Mouse (Mus musculus): ENCODE results near the gene Srcin1. TPM values are rescaled to one million over a fixed set of nuclear protein-coding genes. Genes with fewer than 3 reads are reported as not detected.

Srcin1 gene
- polyA plus RNA-seq, 1 experiment = 0.01 TPM

DNA sequence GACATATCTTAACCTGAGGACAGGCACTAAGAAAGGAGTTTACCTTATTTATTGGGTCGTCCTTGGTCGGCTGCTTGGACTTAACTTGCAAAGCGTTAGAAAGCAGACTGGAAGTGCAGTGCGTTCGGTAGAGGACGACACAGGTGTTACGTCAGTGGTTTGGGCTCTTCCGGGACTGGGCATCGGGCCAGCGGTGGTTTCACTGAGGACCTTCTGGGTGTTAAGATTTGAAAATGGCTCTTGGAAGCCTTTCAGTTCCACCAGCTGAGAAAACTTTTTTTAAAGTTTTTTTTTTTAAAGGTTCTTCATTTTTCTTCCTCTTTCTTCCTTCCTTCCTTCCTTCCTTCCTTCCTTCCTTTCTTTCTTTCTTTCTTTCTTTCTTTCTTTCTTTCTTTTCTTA lies 27.9 kb upstream of the Srcin1 start:
- no peaks in the 10 kb centered on the region for H3K79me3 ChIP-seq (ENCODE audit: low read depth)
- no peak overlapping the region for H3ac ChIP-seq (ENCODE audit: control insufficient read depth, insufficient read length, low read depth)
- TF ChIP-seq MYOD1 (IDR thresholded peaks at IDR 0.05; ENCODE audit: control insufficient read depth, insufficient read length, low read depth) (no peak), MYOG (IDR thresholded peaks at IDR 0.05; ENCODE audit: control insufficient read depth, extremely low read depth, insufficient read length) (no peak), MAX (IDR thresholded peaks at IDR 0.05) (no peak), FOSL1 (IDR thresholded peaks at IDR 0.05; ENCODE audit: insufficient read depth, low read length, poor library complexity, severe bottlenecking) (no peak), CEBPB (IDR thresholded peaks at IDR 0.05; ENCODE audit: low read depth) (no peak), USF1 (IDR thresholded peaks at IDR 0.05; ENCODE audit: low read depth) (no peak), CTCF (IDR thresholded peaks at IDR 0.05; ENCODE audit: control insufficient read depth, insufficient read depth, insufficient read length) (no peak)
- H3K79me2 ChIP-seq (ENCODE audit: control insufficient read depth, insufficient read depth) = no peaks in the 10 kb centered on the region
- no peaks in the 10 kb centered on the region for H3K36me3 ChIP-seq (ENCODE audit: control insufficient read depth, insufficient read depth)
- H3K4me3 ChIP-seq (ENCODE audit: insufficient read depth, poor library complexity, severe bottlenecking) = no peak overlapping the region
- H3K27me3 ChIP-seq (ENCODE audit: control insufficient read depth, insufficient read depth, insufficient read length) = peaks cover 53% of the 10 kb centered on the region

DNA sequence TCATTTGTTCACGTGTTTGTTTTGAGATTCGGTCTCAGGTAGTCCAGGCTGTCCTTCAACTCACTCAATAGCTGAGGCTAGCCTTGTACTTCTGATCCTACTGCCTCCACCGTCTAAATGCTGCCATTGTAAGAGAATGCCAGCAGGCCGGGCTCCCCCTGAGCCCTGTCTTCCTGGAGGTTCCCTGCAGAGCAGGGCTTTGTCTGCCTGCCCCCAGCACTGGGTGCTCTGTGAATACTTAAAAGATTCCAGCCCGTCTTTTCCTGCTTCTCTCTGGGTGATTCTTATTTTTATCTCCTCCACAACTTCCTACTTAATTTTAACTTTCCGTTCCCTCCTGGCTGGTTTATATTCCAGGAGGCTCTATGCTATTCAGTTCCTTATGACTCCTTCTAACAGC lies 26.2 kb upstream of the Srcin1 start:
- Histone ChIP-seq H3K36me3 (ENCODE audit: control insufficient read depth, insufficient read depth) (no peaks in the 10 kb centered on the region), H3K79me2 (ENCODE audit: control insufficient read depth, insufficient read depth) (no peaks in the 10 kb centered on the region), H3K27me3 (ENCODE audit: control insufficient read depth, insufficient read depth, insufficient read length) (peaks cover 44% of the 10 kb centered on the region), H3ac (ENCODE audit: control insufficient read depth, insufficient read length, low read depth) (no peak overlapping the region), H3K79me3 (ENCODE audit: low read depth) (no peaks in the 10 kb centered on the region), H3K4me3 (ENCODE audit: insufficient read depth, poor library complexity, severe bottlenecking) (no peak overlapping the region)
- no peak for TF ChIP-seq MYOG (IDR thresholded peaks at IDR 0.05; ENCODE audit: control insufficient read depth, extremely low read depth, insufficient read length)
- no peak for TF ChIP-seq MAX (IDR thresholded peaks at IDR 0.05)
- no peak for TF ChIP-seq MYOD1 (IDR thresholded peaks at IDR 0.05; ENCODE audit: control insufficient read depth, insufficient read length, low read depth)
- no peak for TF ChIP-seq FOSL1 (IDR thresholded peaks at IDR 0.05; ENCODE audit: insufficient read depth, low read length, poor library complexity, severe bottlenecking)
- no peak for TF ChIP-seq CEBPB (IDR thresholded peaks at IDR 0.05; ENCODE audit: low read depth)
- no peak for TF ChIP-seq USF1 (IDR thresholded peaks at IDR 0.05; ENCODE audit: low read depth)
- TF ChIP-seq CTCF (IDR thresholded peaks at IDR 0.05; ENCODE audit: control insufficient read depth, insufficient read depth, insufficient read length) = no peak

DNA sequence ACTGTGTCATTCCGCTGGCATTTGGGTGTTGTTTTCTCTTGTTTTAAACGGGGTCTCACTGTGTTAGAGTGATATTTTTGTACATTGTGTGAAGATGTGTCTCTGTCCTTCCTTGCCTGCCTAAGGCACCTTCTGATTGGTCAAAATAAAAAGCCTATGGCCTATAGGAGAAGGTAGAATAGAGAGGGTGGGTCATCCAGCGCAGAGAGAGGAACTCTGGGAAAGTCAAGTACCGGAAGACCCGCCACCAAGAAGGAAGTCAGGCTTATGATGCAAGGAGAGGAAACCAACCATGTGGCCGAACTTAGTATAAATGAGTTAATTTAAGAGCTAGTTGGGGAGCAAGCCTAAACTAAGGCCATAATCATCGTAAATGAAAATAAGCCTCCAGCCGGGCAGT lies 23.1 kb upstream of the Srcin1 start:
- Histone ChIP-seq H3K27me3 (ENCODE audit: control insufficient read depth, insufficient read depth, insufficient read length) (peaks cover 41% of the 10 kb centered on the region), H3K79me2 (ENCODE audit: control insufficient read depth, insufficient read depth) (no peaks in the 10 kb centered on the region), H3K36me3 (ENCODE audit: control insufficient read depth, insufficient read depth) (no peaks in the 10 kb centered on the region), H3K4me3 (ENCODE audit: insufficient read depth, poor library complexity, severe bottlenecking) (no peak overlapping the region), H3K79me3 (ENCODE audit: low read depth) (no peaks in the 10 kb centered on the region), H3ac (ENCODE audit: control insufficient read depth, insufficient read length, low read depth) (no peak overlapping the region)
- TF ChIP-seq MYOD1 (IDR thresholded peaks at IDR 0.05; ENCODE audit: control insufficient read depth, insufficient read length, low read depth) (no peak), USF1 (IDR thresholded peaks at IDR 0.05; ENCODE audit: low read depth) (no peak), MAX (IDR thresholded peaks at IDR 0.05) (no peak), MYOG (IDR thresholded peaks at IDR 0.05; ENCODE audit: control insufficient read depth, extremely low read depth, insufficient read length) (no peak), CTCF (IDR thresholded peaks at IDR 0.05; ENCODE audit: control insufficient read depth, insufficient read depth, insufficient read length) (no peak)

DNA sequence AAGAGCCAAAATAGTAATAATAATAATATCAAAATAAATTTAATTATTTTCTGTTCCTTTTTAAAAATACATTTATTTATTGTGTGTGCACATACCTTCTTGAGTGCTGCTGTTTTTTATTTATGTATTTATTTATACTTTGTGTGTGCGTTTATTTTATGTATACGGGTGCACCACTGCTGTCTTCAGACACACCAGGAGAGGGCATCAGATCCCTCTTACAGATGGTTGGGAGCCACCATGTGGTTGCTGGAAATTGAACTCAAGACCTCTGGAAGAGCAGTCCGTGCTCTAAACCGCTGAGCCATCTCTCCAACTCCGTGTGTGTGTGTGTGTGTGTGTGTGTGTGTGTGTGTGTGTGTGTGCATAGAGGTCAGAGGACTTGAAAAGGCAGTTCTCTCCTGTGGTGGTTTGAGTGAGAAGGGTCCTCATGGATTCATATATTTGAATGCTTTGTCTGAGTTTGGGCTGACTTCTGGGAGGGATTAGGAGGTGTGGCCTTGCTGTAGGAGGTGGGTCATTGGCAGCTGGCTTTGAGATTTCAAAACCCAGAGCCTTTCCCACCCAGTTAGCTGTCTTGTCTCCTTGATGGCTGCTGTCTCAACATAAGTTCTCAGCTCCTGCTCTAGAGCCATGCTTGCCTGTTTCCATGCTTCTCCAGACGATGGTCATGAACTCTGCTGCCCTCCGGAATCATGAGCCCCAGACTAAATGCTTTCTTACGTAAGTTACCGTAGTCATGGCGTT lies 22.1 kb upstream of the Srcin1 start:
- H3K4me3 ChIP-seq (ENCODE audit: insufficient read depth, poor library complexity, severe bottlenecking) = no peak overlapping the region
- no peaks in the 10 kb centered on the region for H3K79me3 ChIP-seq (ENCODE audit: low read depth)
- TF ChIP-seq MYOG (IDR thresholded peaks at IDR 0.05; ENCODE audit: control insufficient read depth, extremely low read depth, insufficient read length) (no peak), USF1 (IDR thresholded peaks at IDR 0.05; ENCODE audit: low read depth) (no peak), CEBPB (IDR thresholded peaks at IDR 0.05; ENCODE audit: low read depth) (no peak), MYOD1 (IDR thresholded peaks at IDR 0.05; ENCODE audit: control insufficient read depth, insufficient read length, low read depth) (no peak), CTCF (IDR thresholded peaks at IDR 0.05; ENCODE audit: control insufficient read depth, insufficient read depth, insufficient read length) (no peak), MAX (IDR thresholded peaks at IDR 0.05) (no peak)

DNA sequence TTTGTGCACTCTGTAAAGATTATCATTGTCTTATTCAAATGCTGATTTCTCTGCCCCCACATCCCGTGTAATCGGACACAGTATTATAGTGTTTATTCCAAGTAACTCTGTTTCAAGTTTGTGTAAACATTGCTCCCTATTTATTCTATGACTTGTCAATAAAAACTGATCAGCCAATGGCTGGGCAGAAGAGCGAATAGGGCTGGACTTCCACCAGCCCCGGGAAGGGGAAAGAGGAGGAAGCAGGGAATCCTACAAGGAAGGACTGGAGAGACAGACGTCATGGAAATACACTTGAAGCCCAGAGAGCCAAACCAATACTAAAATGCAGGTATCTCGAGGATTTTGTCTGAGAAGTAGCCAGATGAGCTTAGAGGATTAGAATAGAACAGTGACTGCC lies 18.1 kb upstream of the Srcin1 start:
- H3K4me3 ChIP-seq (ENCODE audit: insufficient read depth, poor library complexity, severe bottlenecking) = no peak overlapping the region
- H3K79me3 ChIP-seq (ENCODE audit: low read depth) = no peaks in the 10 kb centered on the region
- H3K36me3 ChIP-seq (ENCODE audit: control insufficient read depth, insufficient read depth) = no peaks in the 10 kb centered on the region
- no peak overlapping the region for H3ac ChIP-seq (ENCODE audit: control insufficient read depth, insufficient read length, low read depth)
- H3K27me3 ChIP-seq (ENCODE audit: control insufficient read depth, insufficient read depth, insufficient read length) = peaks cover 25% of the 10 kb centered on the region
- TF ChIP-seq CTCF (IDR thresholded peaks at IDR 0.05; ENCODE audit: control insufficient read depth, insufficient read depth, insufficient read length) (no peak), CEBPB (IDR thresholded peaks at IDR 0.05; ENCODE audit: low read depth) (no peak), MYOG (IDR thresholded peaks at IDR 0.05; ENCODE audit: control insufficient read depth, extremely low read depth, insufficient read length) (no peak), USF1 (IDR thresholded peaks at IDR 0.05; ENCODE audit: low read depth) (no peak), MAX (IDR thresholded peaks at IDR 0.05) (no peak), MYOD1 (IDR thresholded peaks at IDR 0.05; ENCODE audit: control insufficient read depth, insufficient read length, low read depth) (no peak), FOSL1 (IDR thresholded peaks at IDR 0.05; ENCODE audit: insufficient read depth, low read length, poor library complexity, severe bottlenecking) (no peak)
- H3K79me2 ChIP-seq (ENCODE audit: control insufficient read depth, insufficient read depth) = no peaks in the 10 kb centered on the region

More for the DNA sequence above, 22.1 kb upstream of the Srcin1 start:
- no peaks in the 10 kb centered on the region for H3K79me2 ChIP-seq (ENCODE audit: control insufficient read depth, insufficient read depth)
- no peak overlapping the region for H3ac ChIP-seq (ENCODE audit: control insufficient read depth, insufficient read length, low read depth)
- H3K36me3 ChIP-seq (ENCODE audit: control insufficient read depth, insufficient read depth) = no peaks in the 10 kb centered on the region
- H3K27me3 ChIP-seq (ENCODE audit: control insufficient read depth, insufficient read depth, insufficient read length) = peaks cover 35% of the 10 kb centered on the region

Measured in C2C12 (cell line).